Mouse (Mus musculus): ENCODE results near the gene Hnrnpa2b1. TPM values are rescaled to one million over a fixed set of nuclear protein-coding genes. Genes with fewer than 3 reads are reported as not detected.

The Hnrnpa2b1 gene
- 685 and 782 TPM in 2 replicates for polyA plus RNA-seq (2015; fragmentation: Nextera tagmentation; extraction: Ambion mirVana)

GRCm38 (mm10) chr6:51469715-51470310, at the start of gene Hnrnpa2b1:
Gene Hnrnpa2b1, minus strand, starts transcription at chr6:51469894.

DNA sequence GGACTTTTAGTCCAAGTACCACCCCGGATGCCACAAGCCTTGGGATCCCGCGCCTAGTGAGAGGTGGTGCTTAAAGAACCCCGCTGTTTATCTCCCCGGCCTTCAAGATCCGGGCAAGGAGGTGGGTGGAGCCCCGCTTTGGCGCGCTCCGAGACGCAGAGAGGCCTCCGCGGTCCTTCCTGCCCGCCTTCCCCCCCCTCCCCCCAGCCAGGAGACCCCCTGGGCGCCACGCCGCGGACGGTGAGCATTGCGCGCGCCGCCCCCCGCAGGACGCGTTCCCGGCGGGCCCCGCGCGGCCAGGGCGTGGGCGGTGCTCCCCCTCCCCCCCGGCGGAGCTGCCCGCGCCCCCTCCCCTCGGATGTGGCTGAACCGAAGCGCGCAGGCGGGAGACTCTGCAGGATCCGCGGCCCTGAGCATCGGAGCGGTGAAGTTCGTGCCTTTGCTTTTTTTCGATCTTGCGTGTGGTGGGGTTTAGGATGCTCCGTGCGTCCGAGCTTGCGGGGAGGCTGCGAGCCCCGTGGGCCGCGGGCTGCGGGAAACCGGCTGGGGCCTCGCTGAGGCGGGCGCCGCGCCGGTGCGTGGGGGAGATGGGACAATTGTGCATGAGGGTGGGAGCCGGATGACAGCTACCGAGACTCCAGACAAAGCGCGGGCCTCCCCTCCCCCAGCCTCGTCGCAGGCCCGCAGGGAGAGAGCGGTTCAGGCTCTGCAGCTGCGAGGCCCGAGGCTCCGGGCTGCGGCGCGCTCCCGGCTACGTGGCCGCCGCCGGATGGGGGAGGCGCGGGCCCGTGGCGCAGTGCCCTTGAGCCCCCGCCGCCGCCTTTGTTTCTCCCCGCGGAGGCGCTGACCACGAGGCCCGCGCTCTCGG, 851 bp upstream of the Hnrnpa2b1 start, which contains the start of gene Cbx3:
Cbx3 (plus strand) TSS at position 50 of the 868 bp plus-strand sequence.

DNA sequence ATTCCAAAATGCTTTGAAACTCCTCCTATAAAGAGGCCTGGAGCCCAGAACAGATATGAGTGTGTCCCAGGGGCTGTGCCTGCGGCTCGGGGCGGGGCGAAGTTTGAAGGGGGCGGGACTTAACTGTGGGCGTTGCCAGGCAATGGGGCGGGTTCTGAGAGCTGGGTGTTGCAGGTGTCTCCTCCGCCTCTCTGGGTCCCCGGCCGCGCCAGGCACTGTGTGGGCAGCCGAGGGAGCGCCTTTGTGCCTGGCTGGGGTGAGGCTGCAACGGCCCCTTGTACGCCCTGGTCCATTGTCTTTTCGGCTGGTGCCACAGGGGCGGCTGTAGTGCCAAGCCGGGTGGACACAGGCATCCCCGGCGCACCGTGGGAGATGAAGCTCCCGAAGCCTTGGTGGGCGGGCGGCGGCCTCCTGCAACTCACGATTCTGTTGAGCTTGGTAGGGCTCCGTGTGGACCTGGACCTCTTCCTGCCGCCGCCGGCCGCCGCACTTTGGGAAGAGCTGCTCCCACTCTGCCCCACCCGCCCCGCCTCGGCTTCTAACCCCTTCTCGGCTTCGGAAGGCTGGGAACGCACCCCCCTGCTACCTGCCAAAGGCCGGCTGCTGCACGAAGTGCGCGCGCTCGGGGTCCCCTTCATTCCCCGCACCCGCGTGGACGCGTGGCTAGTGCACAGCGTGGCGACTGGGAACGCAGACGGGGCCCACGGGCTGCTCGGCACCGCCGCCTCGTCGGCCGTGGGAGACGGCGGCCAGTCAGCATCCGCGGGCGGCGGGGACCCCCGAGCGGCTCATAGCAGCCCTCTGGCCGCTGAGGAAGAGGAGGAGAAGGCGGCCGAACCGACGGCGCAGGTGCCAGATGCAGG, 36.9 kb downstream of the Hnrnpa2b1 start, which contains the start of gene Nfe2l3:
Nfe2l3 (plus strand) TSS at position 136 of the 863 bp plus-strand sequence.

Other genes with a start within 250 kb of the Hnrnpa2b1 start
- 0.05 and 0.46 TPM in 2 replicates for gene Nfe2l3, start 37.2 kb downstream of the Hnrnpa2b1 start, polyA plus RNA-seq (2015; fragmentation: Nextera tagmentation; extraction: Ambion mirVana)
- gene Cbx3, start 466 bp upstream of the Hnrnpa2b1 start, polyA plus RNA-seq (2015; fragmentation: Nextera tagmentation; extraction: Ambion mirVana), result 181 and 191 TPM in 2 replicates
- gene Snx10, start 54.0 kb upstream of the Hnrnpa2b1 start, polyA plus RNA-seq (2015; fragmentation: Nextera tagmentation; extraction: Ambion mirVana), result 5.2 and 6.8 TPM in 2 replicates

Data from skeletal muscle tissue, postnatal 0 days (tissue).